Mouse (Mus musculus): ENCODE measurements around the gene Slc50a1. TPM values are rescaled to one million over a fixed set of nuclear protein-coding genes. Genes with fewer than 3 reads are reported as not detected.

Slc50a1 gene
- polyA plus RNA-seq, 1 experiment from 2014 or later, result 44.5 TPM

DNA sequence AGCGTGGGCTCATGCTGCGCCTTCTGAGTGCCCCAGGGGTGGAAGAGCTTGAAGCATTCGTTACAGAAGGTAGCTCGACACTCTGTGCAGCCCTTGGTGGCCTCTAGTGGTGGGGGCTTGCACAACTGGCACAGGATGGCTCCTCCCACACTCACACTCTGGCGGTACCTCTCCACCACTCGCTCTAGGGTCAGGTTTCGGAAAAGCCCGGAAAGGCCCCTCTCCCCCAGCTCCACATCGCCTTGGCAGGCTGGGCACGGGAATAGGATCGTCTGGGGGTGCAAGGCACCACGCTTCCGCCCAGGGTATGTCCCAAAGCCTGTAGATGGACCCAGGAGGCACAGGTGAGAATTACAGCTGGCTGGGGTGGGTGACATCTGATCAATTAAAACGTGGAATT is 26.8 kb downstream of the Slc50a1 start:
- H3K36me3 ChIP-seq, result no peaks in the 10 kb centered on the region
- no peak overlapping the region for H3K9ac ChIP-seq
- H3K4me3 ChIP-seq, result no peak overlapping the region
- H3K27me3 ChIP-seq, result peaks cover 21% of the 10 kb centered on the region
- no peak overlapping the region for H3K27ac ChIP-seq
- peaks cover 40% of the 10 kb centered on the region for H3K4me1 ChIP-seq (replicated peaks)
- WGBS, result 17% methylated on average over 14 of the region's 14 CpGs
- H3K9me3 ChIP-seq (replicated peaks), result no peaks in the 10 kb centered on the region
- no peak for ATAC-seq (replicated peaks; ENCODE audit: insufficient number of reproducible peaks, insufficient read depth, low FRiP score, low read depth)
- peak overlapping the region; percentile 46 for H3K4me2 ChIP-seq

DNA sequence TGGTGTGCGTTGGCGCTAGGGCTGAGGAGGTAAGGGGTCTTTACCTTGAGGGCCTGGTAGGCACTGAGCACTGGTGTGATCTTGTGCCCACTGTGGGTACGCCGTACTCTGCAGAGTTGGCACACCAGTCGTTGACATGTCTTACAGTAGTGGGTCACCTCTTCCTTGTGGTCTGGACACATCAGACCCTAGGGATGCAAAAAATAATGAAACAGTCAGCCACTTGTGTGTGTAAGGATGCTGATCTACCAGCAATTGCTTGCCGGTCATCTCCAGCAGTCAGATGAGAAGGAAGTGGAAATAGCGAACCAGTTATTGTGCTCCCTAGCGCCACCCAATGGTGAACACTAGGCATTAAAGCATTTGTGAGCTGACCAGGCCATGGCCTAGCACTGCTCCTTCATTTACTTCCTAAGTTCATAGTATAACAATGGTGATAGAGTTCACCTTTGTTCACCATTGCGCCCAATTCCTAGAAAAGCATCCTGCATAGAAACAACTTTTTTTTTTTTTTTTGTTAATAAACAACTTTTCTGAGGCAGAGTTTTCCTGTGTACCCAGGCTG is 28.0 kb downstream of the Slc50a1 start:
- no peak for ATAC-seq (replicated peaks; ENCODE audit: insufficient number of reproducible peaks, insufficient read depth, low FRiP score, low read depth)
- no peaks in the 10 kb centered on the region for H3K36me3 ChIP-seq
- 69% methylated on average over 9 of the region's 9 CpGs for WGBS
- H3K9me3 ChIP-seq (replicated peaks), result no peaks in the 10 kb centered on the region
- no peak overlapping the region for H3K4me3 ChIP-seq
- peaks cover 36% of the 10 kb centered on the region for H3K4me1 ChIP-seq (replicated peaks)
- no peak overlapping the region for H3K9ac ChIP-seq
- H3K4me2 ChIP-seq, result no peak overlapping the region
- no peak overlapping the region for H3K27ac ChIP-seq
- H3K27me3 ChIP-seq, result peaks cover 23% of the 10 kb centered on the region

DNA sequence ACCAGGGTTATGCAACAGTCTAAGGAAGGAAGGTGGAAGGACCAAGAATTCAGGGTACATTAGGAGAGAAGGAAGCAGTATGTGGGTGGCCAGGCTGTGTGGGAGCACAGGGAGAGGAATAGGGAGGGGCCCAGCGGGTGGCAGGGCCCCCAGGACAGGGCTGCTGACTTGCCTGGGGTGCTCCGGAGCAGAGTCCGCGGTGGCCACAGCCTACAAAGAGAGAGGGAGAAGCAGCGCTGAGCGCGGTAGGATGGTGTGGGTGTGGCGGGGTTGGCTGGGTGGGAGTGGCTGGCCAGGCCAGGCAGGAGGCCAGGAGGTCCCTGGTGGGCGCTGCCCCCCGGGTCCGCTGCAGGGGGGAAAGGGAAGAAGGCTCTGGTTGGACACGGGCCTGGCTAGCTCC is 31.9 kb downstream of the Slc50a1 start:
- Histone ChIP-seq H3K36me3 (no peaks in the 10 kb centered on the region), H3K9ac (no peak overlapping the region), H3K27ac (no peak overlapping the region), H3K9me3 (replicated peaks) (no peaks in the 10 kb centered on the region), H3K4me3 (no peak overlapping the region), H3K4me2 (no peak overlapping the region), H3K27me3 (peaks cover 14% of the 10 kb centered on the region), H3K4me1 (replicated peaks) (peaks cover 10% of the 10 kb centered on the region)
- 61% methylated on average over 12 of the region's 12 CpGs for WGBS
- no peak for ATAC-seq (replicated peaks; ENCODE audit: insufficient number of reproducible peaks, insufficient read depth, low FRiP score, low read depth)

DNA sequence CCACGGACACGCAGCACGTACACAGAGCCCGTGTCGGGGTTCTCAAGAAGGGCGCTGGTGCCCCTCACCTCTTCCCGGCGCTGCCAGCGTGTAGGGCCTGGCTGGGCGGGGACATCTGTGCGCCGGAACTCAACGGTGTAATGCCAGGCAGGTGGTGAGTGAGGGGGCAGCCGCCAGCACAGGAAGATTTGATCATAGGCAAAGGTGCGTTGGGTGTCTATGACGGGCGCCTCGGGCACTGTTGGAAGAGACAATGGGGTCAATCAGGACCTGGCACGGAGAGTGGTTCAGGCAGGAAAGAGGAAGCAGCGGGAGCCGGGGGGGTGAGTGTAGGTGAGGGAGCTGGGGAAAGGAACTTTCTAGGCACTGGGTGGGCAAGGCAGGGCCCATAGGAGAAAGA is 32.7 kb downstream of the Slc50a1 start:
- peaks cover 15% of the 10 kb centered on the region for H3K4me1 ChIP-seq (replicated peaks)
- no peaks in the 10 kb centered on the region for H3K9me3 ChIP-seq (replicated peaks)
- no peak overlapping the region for H3K27ac ChIP-seq
- no peak overlapping the region for H3K9ac ChIP-seq
- H3K4me3 ChIP-seq, result no peak overlapping the region
- H3K27me3 ChIP-seq, result peaks cover 11% of the 10 kb centered on the region
- no peaks in the 10 kb centered on the region for H3K36me3 ChIP-seq
- WGBS, result 90% methylated on average over 21 of the region's 21 CpGs
- ATAC-seq (replicated peaks; ENCODE audit: insufficient number of reproducible peaks, insufficient read depth, low FRiP score, low read depth), result no peak
- H3K4me2 ChIP-seq, result no peak overlapping the region

DNA sequence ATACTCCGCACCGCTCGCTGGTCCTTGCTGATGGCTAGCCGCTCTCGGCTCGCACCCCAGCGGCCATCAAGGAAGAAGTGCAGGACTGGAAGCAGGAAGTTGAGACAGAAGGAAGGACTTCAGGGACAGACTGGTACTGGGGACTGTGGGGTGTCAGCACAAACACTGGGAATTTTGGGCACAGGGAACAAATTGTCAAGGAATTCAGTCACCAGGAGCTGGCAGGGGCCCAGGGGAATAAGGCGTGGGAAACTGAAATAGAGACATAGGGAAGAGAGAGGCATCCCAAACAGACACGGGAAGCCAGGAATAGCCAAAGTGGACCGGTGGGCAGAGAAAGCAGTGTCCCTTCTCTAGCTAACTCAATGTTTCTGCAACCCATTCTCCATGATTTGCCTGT is 33.9 kb downstream of the Slc50a1 start:
- Histone ChIP-seq H3K27ac (no peak overlapping the region), H3K4me2 (no peak overlapping the region), H3K4me1 (replicated peaks) (peaks cover 16% of the 10 kb centered on the region), H3K27me3 (peaks cover 11% of the 10 kb centered on the region), H3K4me3 (no peak overlapping the region), H3K36me3 (no peaks in the 10 kb centered on the region), H3K9me3 (replicated peaks) (no peaks in the 10 kb centered on the region), H3K9ac (no peak overlapping the region)
- 86% methylated on average over 10 of the region's 10 CpGs for WGBS
- ATAC-seq (replicated peaks; ENCODE audit: insufficient number of reproducible peaks, insufficient read depth, low FRiP score, low read depth), result no peak

DNA sequence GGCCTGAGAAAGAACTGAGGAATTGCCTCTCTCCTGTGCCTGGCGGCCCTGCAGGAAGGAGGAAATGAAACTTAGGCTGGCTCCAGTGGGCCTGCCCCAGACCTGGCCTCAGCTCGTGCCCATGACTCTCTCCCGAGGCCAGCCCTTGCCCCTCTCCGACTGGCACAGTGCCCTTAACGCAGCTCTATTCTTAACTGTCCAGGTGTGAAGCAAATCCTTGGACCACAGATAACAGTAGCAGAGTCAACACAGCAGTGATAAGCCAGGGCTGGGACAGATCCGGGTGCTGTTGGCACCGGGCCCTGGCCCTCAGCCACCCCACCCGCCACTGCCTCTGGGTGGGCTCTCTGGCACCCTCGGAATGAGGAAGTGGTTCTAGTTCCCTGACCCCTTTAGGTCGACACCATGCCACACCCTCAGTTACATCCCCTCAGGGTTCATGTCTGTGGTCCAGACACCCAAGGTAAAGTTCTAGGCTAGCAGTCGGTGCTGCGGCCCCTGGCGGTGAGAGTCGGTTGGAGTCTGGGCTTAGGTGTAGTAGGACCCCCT is 36.7 kb downstream of the Slc50a1 start:
- H3K4me1 ChIP-seq (replicated peaks), result peaks cover 16% of the 10 kb centered on the region
- peak overlapping the region; percentile 19 for H3K4me2 ChIP-seq
- H3K9ac ChIP-seq, result no peak overlapping the region
- peak overlapping the region; percentile 55 for H3K27ac ChIP-seq
- H3K4me3 ChIP-seq, result no peak overlapping the region
- no peaks in the 10 kb centered on the region for H3K36me3 ChIP-seq
- peak; percentile 54; the same call in 1 of the 2 replicates for ATAC-seq (replicated peaks; ENCODE audit: insufficient number of reproducible peaks, insufficient read depth, low FRiP score, low read depth)
- no peaks in the 10 kb centered on the region for H3K9me3 ChIP-seq (replicated peaks)
- 41% methylated on average over 14 of the region's 14 CpGs for WGBS
- peaks cover 26% of the 10 kb centered on the region for H3K27me3 ChIP-seq

DNA sequence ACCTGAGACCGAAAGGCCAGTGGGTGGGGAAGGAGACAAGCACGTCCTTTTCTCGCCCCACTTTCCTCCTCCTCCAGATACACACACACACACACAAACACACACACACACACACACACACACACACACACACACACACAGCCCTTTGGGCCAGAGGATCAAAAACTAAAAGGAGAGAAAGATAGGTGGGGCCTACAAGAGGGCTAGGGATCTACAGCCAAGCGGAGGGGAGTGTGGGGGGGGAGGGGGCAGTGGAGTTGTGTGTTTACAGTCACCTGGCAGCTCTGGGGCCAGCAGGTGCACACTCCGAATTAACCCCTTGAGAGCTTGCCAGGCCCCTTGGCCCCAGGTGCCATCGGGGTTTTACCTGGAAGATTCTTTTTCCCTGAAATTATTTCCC is 37.8 kb downstream of the Slc50a1 start:
- Histone ChIP-seq H3K9ac (no peak overlapping the region), H3K4me2 (no peak overlapping the region), H3K9me3 (replicated peaks) (no peaks in the 10 kb centered on the region), H3K27ac (no peak overlapping the region), H3K27me3 (peaks cover 23% of the 10 kb centered on the region), H3K4me1 (replicated peaks) (peaks cover 24% of the 10 kb centered on the region), H3K36me3 (no peaks in the 10 kb centered on the region), H3K4me3 (no peak overlapping the region)
- no peak for ATAC-seq (replicated peaks; ENCODE audit: insufficient number of reproducible peaks, insufficient read depth, low FRiP score, low read depth)
- WGBS, result 70% methylated on average over 6 of the region's 6 CpGs

DNA sequence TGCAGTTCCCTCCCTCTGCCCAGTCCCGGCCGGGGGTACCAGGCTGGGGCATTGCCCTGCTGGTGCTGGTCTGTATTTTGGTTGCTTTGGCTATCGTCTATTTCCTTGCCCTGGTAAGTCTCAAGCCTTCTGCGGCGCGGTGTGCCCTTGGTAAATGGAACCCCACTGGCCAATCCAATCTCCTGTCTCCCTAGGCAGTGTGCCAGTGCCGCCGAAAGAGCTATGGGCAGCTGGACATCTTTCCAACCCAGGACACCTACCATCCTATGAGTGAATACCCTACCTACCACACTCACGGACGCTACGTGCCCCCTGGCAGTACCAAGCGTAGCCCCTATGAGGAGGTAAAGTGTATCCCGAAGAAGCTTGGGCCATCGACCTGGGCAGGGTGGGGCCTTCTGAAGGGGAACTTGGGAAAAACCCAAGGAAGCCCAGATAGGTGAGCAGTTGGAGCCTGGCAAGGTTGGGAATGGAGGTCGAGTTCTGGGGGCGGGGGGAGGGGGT is 38.5 kb downstream of the Slc50a1 start:
- H3K9ac ChIP-seq, result no peak overlapping the region
- peaks cover 31% of the 10 kb centered on the region for H3K4me1 ChIP-seq (replicated peaks)
- no peak overlapping the region for H3K4me3 ChIP-seq
- H3K36me3 ChIP-seq, result no peaks in the 10 kb centered on the region
- H3K4me2 ChIP-seq, result no peak overlapping the region
- no peaks in the 10 kb centered on the region for H3K9me3 ChIP-seq (replicated peaks)
- ATAC-seq (replicated peaks; ENCODE audit: insufficient number of reproducible peaks, insufficient read depth, low FRiP score, low read depth), result no peak
- H3K27ac ChIP-seq, result no peak overlapping the region
- H3K27me3 ChIP-seq, result peaks cover 23% of the 10 kb centered on the region
- WGBS, result 72% methylated on average over 16 of the region's 16 CpGs

DNA sequence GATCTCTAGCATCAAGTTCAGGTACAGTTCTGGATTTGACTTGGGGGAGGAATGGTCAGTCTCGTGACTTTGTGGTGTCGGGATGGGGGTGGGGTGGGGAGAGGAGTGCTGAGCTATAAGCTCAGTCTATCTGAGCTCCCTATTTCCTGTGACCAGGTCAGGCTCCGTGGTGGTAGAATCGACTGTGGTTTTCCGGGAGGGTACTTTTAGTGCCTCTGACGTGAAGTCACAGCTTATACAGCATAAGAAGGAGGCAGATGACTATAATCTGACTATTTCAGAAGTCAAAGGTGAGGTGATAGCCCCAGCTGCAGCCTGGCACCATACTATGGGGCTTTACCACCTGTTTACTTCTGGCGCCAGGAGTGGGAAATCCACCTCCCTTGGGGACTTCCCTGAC is 39.0 kb downstream of the Slc50a1 start:
- peaks cover 25% of the 10 kb centered on the region for H3K27me3 ChIP-seq
- no peak overlapping the region for H3K9ac ChIP-seq
- no peaks in the 10 kb centered on the region for H3K36me3 ChIP-seq
- H3K4me3 ChIP-seq, result no peak overlapping the region
- H3K4me2 ChIP-seq, result no peak overlapping the region
- WGBS, result 48% methylated on average over 7 of the region's 7 CpGs
- H3K9me3 ChIP-seq (replicated peaks), result no peaks in the 10 kb centered on the region
- H3K27ac ChIP-seq, result no peak overlapping the region
- peaks cover 33% of the 10 kb centered on the region for H3K4me1 ChIP-seq (replicated peaks)
- no peak for ATAC-seq (replicated peaks; ENCODE audit: insufficient number of reproducible peaks, insufficient read depth, low FRiP score, low read depth)

DNA sequence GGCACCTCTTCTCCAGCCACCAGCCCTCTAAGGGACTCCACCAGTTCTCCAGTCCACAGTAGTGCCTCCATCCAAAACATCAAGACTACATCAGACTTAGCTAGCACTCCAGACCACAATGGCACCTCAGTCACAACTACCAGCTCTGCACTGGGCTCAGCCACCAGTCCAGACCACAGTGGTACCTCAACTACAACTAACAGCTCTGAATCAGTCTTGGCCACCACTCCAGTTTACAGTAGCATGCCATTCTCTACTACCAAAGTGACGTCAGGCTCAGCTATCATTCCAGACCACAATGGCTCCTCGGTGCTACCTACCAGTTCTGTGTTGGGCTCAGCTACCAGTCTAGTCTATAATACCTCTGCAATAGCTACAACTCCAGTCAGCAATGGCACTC is 39.8 kb downstream of the Slc50a1 start:
- WGBS, result 71% methylated on average over 2 of the region's 2 CpGs
- no peak overlapping the region for H3K9ac ChIP-seq
- H3K36me3 ChIP-seq, result no peaks in the 10 kb centered on the region
- peaks cover 33% of the 10 kb centered on the region for H3K4me1 ChIP-seq (replicated peaks)
- H3K4me3 ChIP-seq, result no peak overlapping the region
- no peak overlapping the region for H3K4me2 ChIP-seq
- ATAC-seq (replicated peaks; ENCODE audit: insufficient number of reproducible peaks, insufficient read depth, low FRiP score, low read depth), result no peak
- no peaks in the 10 kb centered on the region for H3K9me3 ChIP-seq (replicated peaks)
- H3K27me3 ChIP-seq, result peaks cover 32% of the 10 kb centered on the region
- no peak overlapping the region for H3K27ac ChIP-seq

DNA sequence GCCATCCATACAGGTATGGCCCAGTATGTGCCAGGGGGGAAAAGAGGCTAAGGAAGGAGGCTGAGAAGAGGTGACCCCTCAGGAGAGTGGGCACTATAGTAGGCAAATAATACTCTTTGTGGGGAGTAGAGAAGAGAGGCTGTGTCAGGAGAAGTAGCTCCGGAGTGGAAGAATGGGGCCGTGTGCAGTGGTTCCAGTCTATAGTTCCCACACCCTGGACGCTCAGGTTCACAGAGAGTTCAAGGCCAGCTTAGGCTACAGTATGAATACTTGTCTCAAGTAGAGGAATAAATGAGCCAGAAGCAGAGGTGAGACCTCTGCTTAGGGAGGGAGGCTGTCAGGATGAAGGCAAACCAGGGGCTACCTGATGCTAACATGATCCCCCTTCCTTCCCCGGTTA is 41.1 kb downstream of the Slc50a1 start:
- Histone ChIP-seq H3K4me1 (replicated peaks) (peaks cover 33% of the 10 kb centered on the region), H3K36me3 (no peaks in the 10 kb centered on the region), H3K9ac (no peak overlapping the region), H3K27me3 (peaks cover 32% of the 10 kb centered on the region), H3K4me2 (0 out of 2 replicates have a peak overlapping the region, but pooled peaks have one; percentile 66), H3K27ac (no peak overlapping the region), H3K4me3 (no peak overlapping the region), H3K9me3 (replicated peaks) (no peaks in the 10 kb centered on the region)
- WGBS, result 59% methylated on average over 4 of the region's 4 CpGs
- no peak for ATAC-seq (replicated peaks; ENCODE audit: insufficient number of reproducible peaks, insufficient read depth, low FRiP score, low read depth)

DNA sequence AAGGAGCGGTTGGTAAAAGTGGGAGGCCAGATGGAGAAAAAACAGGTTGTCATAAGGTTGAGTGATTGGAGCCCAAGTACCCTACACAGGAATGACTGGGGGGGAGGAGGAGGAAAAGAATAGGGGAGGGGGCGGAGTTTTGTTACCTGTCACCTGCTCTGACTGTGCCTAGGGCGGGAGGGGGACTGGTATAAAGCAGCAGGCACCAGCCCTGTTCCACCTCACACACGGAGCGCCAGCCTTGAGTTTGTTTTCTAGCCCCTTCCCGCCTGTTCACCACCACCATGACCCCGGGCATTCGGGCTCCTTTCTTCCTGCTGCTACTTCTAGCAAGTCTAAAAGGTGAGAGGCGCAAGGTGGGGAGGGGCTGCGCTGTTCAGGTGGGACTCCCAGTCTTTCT is 41.5 kb downstream of the Slc50a1 start, which contains the start of gene Muc1:
Muc1 (plus strand) TSS at position 222 of the 400 bp plus-strand sequence.
- Histone ChIP-seq H3K4me2 (peak within 1 kb of the TSS; percentile 66), H3K4me1 (replicated peaks) (peaks cover 29% of the 10 kb centered on the region), H3K36me3 (no peaks in the 10 kb centered on the region), H3K27ac (peak within 1 kb of the TSS; percentile 56), H3K9me3 (replicated peaks) (no peaks in the 10 kb centered on the region), H3K4me3 (peak within 1 kb of the TSS; percentile 55), H3K27me3 (peaks cover 32% of the 10 kb centered on the region), H3K9ac (peak within 1 kb of the TSS; percentile 56; the same call in 1 of the 2 replicates)
- 36% methylated on average over 10 of the region's 10 CpGs for WGBS
- ATAC-seq (replicated peaks; ENCODE audit: insufficient number of reproducible peaks, insufficient read depth, low FRiP score, low read depth), result no peak

Measured in heart, embryonic 15.5 days (tissue).